Mouse (Mus musculus) heart, adult 10 weeks (tissue): ENCODE data around the gene Defa23. TPM values are rescaled to one million over a fixed set of nuclear protein-coding genes. Genes with fewer than 3 reads are reported as not detected.

Experiments
- polyA plus RNA-seq: library from polyadenylated mRNA; stranded (reverse); fragments of 350-450 nt; fragmentation: Illumina TruSeq; extraction: RNeasy Lipid Tissue Mini Kit (QIAGEN cat#74804); gene quantifications from one replicate; pipeline ENCODE4 v1.2.3, GENCODE M21; 2014; ENCODE audit warnings: low read depth, low replicate concordance

The Defa23 gene
- not detected for polyA plus RNA-seq

GRCm38 (mm10) chr8:21054747-21055146 lies at the start of gene Defa23:
Defa23 (plus strand) TSS chr8:21055047.

GRCm38 (mm10) chr8:21025245-21025644 lies 29.6 kb upstream of the Defa23 start, which contains the start of gene Defa21:
Defa21 (plus strand) TSS chr8:21025545.

GRCm38 (mm10) chr8:21064738-21065137 lies 9.9 kb downstream of the Defa23 start, which contains the start of gene Defa35:
Defa35 (plus strand) TSS chr8:21065038.

GRCm38 (mm10) chr8:21084142-21084541 lies 29.3 kb downstream of the Defa23 start, which contains the start of gene Defa25:
Defa25 (plus strand) TSS chr8:21084442.

GRCm38 (mm10) chr8:21095950-21096349 lies 41.1 kb downstream of the Defa23 start, which contains the start of gene Gm14851:
Gm14851 (minus strand) TSS chr8:21096050.

Other genes with a start within 250 kb of the Defa23 start
- not detected for gene Defb33, start 162.4 kb upstream of the Defa23 start, polyA plus RNA-seq
- gene Gm15056, start 152.4 kb upstream of the Defa23 start, polyA plus RNA-seq: not detected
- gene Gm6040, start 133.0 kb upstream of the Defa23 start, polyA plus RNA-seq: not detected
- not detected for gene AY761185, start 110.3 kb upstream of the Defa23 start, polyA plus RNA-seq
- gene Defa21, start 29.5 kb upstream of the Defa23 start, polyA plus RNA-seq: not detected
- not detected for gene Defa35, start 10.0 kb downstream of the Defa23 start, polyA plus RNA-seq
- gene Defa25, start 29.4 kb downstream of the Defa23 start, polyA plus RNA-seq: not detected
- gene Gm14851, start 41.0 kb downstream of the Defa23 start, polyA plus RNA-seq: not detected
- not detected for gene Defa30, start 79.6 kb downstream of the Defa23 start, polyA plus RNA-seq
- gene Defa22, start 107.2 kb downstream of the Defa23 start, polyA plus RNA-seq: not detected
- not detected for gene Defa31, start 136.6 kb downstream of the Defa23 start, polyA plus RNA-seq
- gene Gm15293, start 146.5 kb downstream of the Defa23 start, polyA plus RNA-seq: not detected
- gene Gm15292, start 194.7 kb downstream of the Defa23 start, polyA plus RNA-seq: not detected